Mouse (Mus musculus): ENCODE measurements around the gene Catsper3. TPM values are rescaled to one million over a fixed set of nuclear protein-coding genes. Genes with fewer than 3 reads are reported as not detected.

Gene Catsper3
- polyA plus RNA-seq, 1 experiment from 2014 or later: not detected

- DNase-seq (no peak), ATAC-seq (ENCODE audit: low FRiP score, low TSS enrichment) (no peak)
- peaks cover 10% of the 10 kb centered on the region; the same call in 1 of the 2 replicates for H3K27me3 ChIP-seq (ENCODE audit: control insufficient read depth, insufficient read depth, low read length)
- no peak overlapping the region for H3K4me3 ChIP-seq (replicated peaks; ENCODE audit: low read depth, low read length)
- no peak overlapping the region for H3K9ac ChIP-seq (replicated peaks; ENCODE audit: low read length)
- H3K4me2 ChIP-seq (ENCODE audit: low read length): no peak overlapping the region
- H3K4me1 ChIP-seq (ENCODE audit: control insufficient read depth, insufficient read depth, low read length): peaks cover 5% of the 10 kb centered on the region; the same call in 1 of the 2 replicates
- no peaks in the 10 kb centered on the region for H3K9me3 ChIP-seq (ENCODE audit: control insufficient read depth, low read length)
- H3K27ac ChIP-seq (replicated peaks; ENCODE audit: low read depth, low read length): no peak overlapping the region
- WGBS: 69% methylated on average over 7 of the region's 7 CpGs
- no peaks in the 10 kb centered on the region for H3K36me3 ChIP-seq (ENCODE audit: control insufficient read depth, insufficient read depth, low read length)
Observed at GRCm38 (mm10) chr13:55855793-55856192, 71.4 kb downstream of the Catsper3 start.

- DNase-seq (no peak), ATAC-seq (ENCODE audit: low FRiP score, low TSS enrichment) (no peak)
- Histone ChIP-seq H3K4me1 (ENCODE audit: control insufficient read depth, insufficient read depth, low read length) (peaks cover 5% of the 10 kb centered on the region; the same call in 1 of the 2 replicates), H3K9ac (replicated peaks; ENCODE audit: low read length) (no peak overlapping the region), H3K4me2 (ENCODE audit: low read length) (no peak overlapping the region), H3K36me3 (ENCODE audit: control insufficient read depth, insufficient read depth, low read length) (no peaks in the 10 kb centered on the region), H3K9me3 (ENCODE audit: control insufficient read depth, low read length) (no peaks in the 10 kb centered on the region), H3K27ac (replicated peaks; ENCODE audit: low read depth, low read length) (no peak overlapping the region), H3K27me3 (ENCODE audit: control insufficient read depth, insufficient read depth, low read length) (peaks cover 10% of the 10 kb centered on the region; the same call in 1 of the 2 replicates), H3K4me3 (replicated peaks; ENCODE audit: low read depth, low read length) (no peak overlapping the region)
- 94% methylated on average over 5 of the region's 5 CpGs for WGBS
Observed at GRCm38 (mm10) chr13:55858463-55858862, 74.1 kb downstream of the Catsper3 start.

Other genes with a start within 250 kb of the Catsper3 start
- gene Ddx41, start 247.9 kb upstream of the Catsper3 start, polyA plus RNA-seq (2014; fragmentation: Nextera tagmentation; extraction: Ambion mirVana): 56.2 and 57.6 TPM in 2 replicates
- gene Fam193b, start 213.4 kb upstream of the Catsper3 start, polyA plus RNA-seq (2014; fragmentation: Nextera tagmentation; extraction: Ambion mirVana): 50.0 and 57.6 TPM in 2 replicates
- 61.3 and 126 TPM in 2 replicates for gene Tmed9, start 210.8 kb upstream of the Catsper3 start, polyA plus RNA-seq (2014; fragmentation: Nextera tagmentation; extraction: Ambion mirVana)
- 24.5 and 28.8 TPM in 2 replicates for gene B4galt7, start 184.7 kb upstream of the Catsper3 start, polyA plus RNA-seq (2014; fragmentation: Nextera tagmentation; extraction: Ambion mirVana)
- 99.3 and 104 TPM in 2 replicates for gene Caml, start 161.6 kb upstream of the Catsper3 start, polyA plus RNA-seq (2014; fragmentation: Nextera tagmentation; extraction: Ambion mirVana)
- gene Ddx46, start 149.5 kb upstream of the Catsper3 start, polyA plus RNA-seq (2014; fragmentation: Nextera tagmentation; extraction: Ambion mirVana): 29.3 and 32.1 TPM in 2 replicates
- gene B230219D22Rik, start 91.4 kb upstream of the Catsper3 start, polyA plus RNA-seq (2014; fragmentation: Nextera tagmentation; extraction: Ambion mirVana): 78.7 and 98.2 TPM in 2 replicates
- 134 and 143 TPM in 2 replicates for gene Txndc15, start 69.9 kb upstream of the Catsper3 start, polyA plus RNA-seq (2014; fragmentation: Nextera tagmentation; extraction: Ambion mirVana)
- gene Pcbd2, start 57.2 kb upstream of the Catsper3 start, polyA plus RNA-seq (2014; fragmentation: Nextera tagmentation; extraction: Ambion mirVana): 15.4 and 21.2 TPM in 2 replicates
- 3.2 and 3.3 TPM in 2 replicates for gene Pitx1, start 51.6 kb downstream of the Catsper3 start, polyA plus RNA-seq (2014; fragmentation: Nextera tagmentation; extraction: Ambion mirVana)

Measured in midbrain, embryonic 14.5 days (tissue).